Mouse (Mus musculus) adrenal gland, adult 18-20 months (tissue): ENCODE results near the gene Wtap. TPM values are rescaled to one million over a fixed set of nuclear protein-coding genes. Genes with fewer than 3 reads are reported as not detected.
A peak's percentile ranks its signal among the peaks of the same experiment; 100 is the strongest.
"Not testable (repeated sequence)": the region's sequence is repeated elsewhere in the genome, so short reads cannot be mapped to it uniquely, and the experiment has no call there.

ENCODE experiments used
- DNase-seq, 2 experiments: peaks; one replicate each; pipeline ENCODE4 v3.0.0; 2021 to 2022; ENCODE audit warnings: low spot score in 2 of 2
- long read RNA-seq, 2 experiments: library from polyadenylated mRNA; stranded (forward); transcript quantifications; one replicate each; pipeline ENCODE4 v2.0.0; 2021
- total RNA-seq, 2 experiments: library from RNA; stranded (reverse); gene quantifications; 1 replicate in 1 of 2; 2 replicates in 1 of 2; pipeline ENCODE4 v1.2.3; 2021

Gene Wtap
- 10 to 100 TPM; 55.4 to 55.6 TPM for total RNA-seq
- long read RNA-seq, experiment 1, transcript Wtap-204 (6 exons, 3,187 nt) = major isoform, 15 of 32 reads
- long read RNA-seq, experiment 1, transcript Wtap-205 (6 exons, 2,442 nt) = minor isoform, 5 of 32 reads
- long read RNA-seq, experiment 1, transcript Wtap-201 (8 exons, 2,051 nt) = minor isoform, 10 of 32 reads
- long read RNA-seq, experiment 1, partial matches to known transcripts = 0 of 32 reads
- long read RNA-seq, experiment 1, other reads (novel, unspliced or antisense) = 1 of 32 reads
- long read RNA-seq, experiment 2, transcript Wtap-204 (6 exons, 3,187 nt) = major isoform, 28 of 89 reads
- long read RNA-seq, experiment 2, transcript Wtap-203 (8 exons, 2,060 nt) = minor isoform, 13 of 89 reads
- long read RNA-seq, experiment 2, transcript Wtap-205 (6 exons, 2,442 nt) = minor isoform, 9 of 89 reads
- long read RNA-seq, experiment 2, transcript Wtap-201 (8 exons, 2,051 nt) = minor isoform, 23 of 89 reads
- long read RNA-seq, experiment 2, partial matches to known transcripts = 2 of 89 reads
- long read RNA-seq, experiment 2, other reads (novel, unspliced or antisense) = 14 of 89 reads

GRCm38 (mm10) chr17:12994069-12994468 lies at the start of gene Wtap:
TSS of gene Wtap (minus strand) at chr17:12994169.
- DNase-seq = no peak

GRCm38 (mm10) chr17:13036627-13037192 lies 42.7 kb upstream of the Wtap start:
- not testable (repeated sequence) for DNase-seq

GRCm38 (mm10) chr17:13013316-13013715 lies 19.3 kb upstream of the Wtap start:
- no peak for DNase-seq

- DNase-seq = no peak
Measured at GRCm38 (mm10) chr17:13009887-13010286, 15.9 kb upstream of the Wtap start.

- DNase-seq = no peak
Measured at GRCm38 (mm10) chr17:13008528-13008927, 14.6 kb upstream of the Wtap start.

- DNase-seq = peak; percentile 99
Measured at GRCm38 (mm10) chr17:13007730-13008425, 13.9 kb upstream of the Wtap start.

GRCm38 (mm10) chr17:13006984-13007383 lies 13.0 kb upstream of the Wtap start:
- DNase-seq = no peak

- DNase-seq = not testable (repeated sequence)
Measured at GRCm38 (mm10) chr17:13006546-13006945, 12.6 kb upstream of the Wtap start, which contains the start of gene Sod2. TSS of gene Sod2 (plus strand) at chr17:13006846.

GRCm38 (mm10) chr17:13004436-13004835 lies 10.5 kb upstream of the Wtap start:
- DNase-seq = not testable (repeated sequence)

- not testable (repeated sequence) for DNase-seq
Measured at GRCm38 (mm10) chr17:13002243-13002642, 8.3 kb upstream of the Wtap start.

- DNase-seq = no peak
Measured at GRCm38 (mm10) chr17:12999069-12999468, 5.1 kb upstream of the Wtap start.

GRCm38 (mm10) chr17:12997890-12998289 lies 3.9 kb upstream of the Wtap start:
- no peak for DNase-seq

GRCm38 (mm10) chr17:12996345-12996744 lies 2.4 kb upstream of the Wtap start:
- DNase-seq = peak; percentile 28 to 49

- peak; percentile 92 to 93 for DNase-seq
Measured at GRCm38 (mm10) chr17:12992470-12992991, 1.4 kb downstream of the Wtap start.

GRCm38 (mm10) chr17:12991635-12992358 lies 2.2 kb downstream of the Wtap start:
- DNase-seq = peak; percentile 90 to 91

GRCm38 (mm10) chr17:12991194-12991634 lies 2.8 kb downstream of the Wtap start:
- DNase-seq = no peak

GRCm38 (mm10) chr17:12990567-12991145 lies 3.3 kb downstream of the Wtap start:
- no peak for DNase-seq

GRCm38 (mm10) chr17:12988096-12988495 lies 5.9 kb downstream of the Wtap start:
- not testable (repeated sequence) for DNase-seq

GRCm38 (mm10) chr17:12983988-12984387 lies 10.0 kb downstream of the Wtap start:
- DNase-seq = no peak

- DNase-seq = no peak
Measured at GRCm38 (mm10) chr17:12978546-12978945, 15.4 kb downstream of the Wtap start.
